Mouse (Mus musculus) erythroblast, embryonic 14.5 days (primary cell): ENCODE measurements around the gene Olfr427.

ENCODE experiments used
- GATA1 ChIP-seq: IDR thresholded peaks from 2 replicates; pipeline ENCODE4 v1.6.1; 2012; ENCODE audit warnings: low read length, inconsistent platforms, mixed read lengths
- TAL1 ChIP-seq: IDR thresholded peaks from 3 replicates; pipeline ENCODE4 v1.6.1; 2012; ENCODE audit warnings: low read length, inconsistent platforms, mixed read lengths

DNA sequence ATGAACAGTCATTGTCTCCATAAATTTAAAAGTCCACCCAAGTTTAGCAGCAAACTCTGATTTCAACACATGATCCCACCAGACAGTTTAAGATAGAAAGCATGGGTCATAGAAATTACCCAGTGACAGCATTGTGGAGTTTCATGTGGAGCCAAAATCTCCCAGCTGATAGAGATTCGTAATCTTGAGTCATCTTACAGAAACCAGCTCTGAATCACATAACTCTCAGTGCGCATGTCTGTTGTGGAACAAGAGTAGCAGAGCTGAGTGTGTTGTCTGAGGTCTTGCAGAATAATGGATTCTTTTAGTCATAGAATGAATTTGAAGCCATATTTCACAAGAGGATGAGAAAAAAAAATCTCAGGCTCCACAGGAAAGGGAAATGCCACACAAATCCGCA, 43.7 kb upstream of the Olfr427 start:
- TF ChIP-seq TAL1: no peak
- no peak for TF ChIP-seq GATA1
